Mouse (Mus musculus) 3T3-L1 (cell line): ENCODE measurements at regions not wholly inside any gene's neighbourhood (a gene's known extent, or its start where the extent isn't known, plus 50 kb on each side); places are given as distances from the start of the nearest gene placed in this dataset.
A peak's percentile ranks its signal among the peaks of the same experiment; 100 is the strongest.

Source experiments
- DNase-seq: peaks from one replicate; pipeline ENCODE4 v3.0.0-alpha.2; 2015; ENCODE audit warnings: low read depth, low spot score

- peak; percentile 8 for DNase-seq
Observed at GRCm38 (mm10) chr16:76591956-76592768, 218.5 kb upstream of the Nrip1 start.

GRCm38 (mm10) chr16:76589791-76590190 is 216.2 kb upstream of the Nrip1 start:
- no peak for DNase-seq

- no peak for DNase-seq
Observed at GRCm38 (mm10) chr16:76577206-76577605, 203.6 kb upstream of the Nrip1 start.

- peak; percentile 27 for DNase-seq
Observed at GRCm38 (mm10) chr16:76575281-76575680, 201.7 kb upstream of the Nrip1 start.

GRCm38 (mm10) chr16:76566220-76566619 is 192.6 kb upstream of the Nrip1 start:
- DNase-seq: no peak

GRCm38 (mm10) chr16:76554846-76555245 is 181.2 kb upstream of the Nrip1 start:
- no peak for DNase-seq

- no peak for DNase-seq
Observed at GRCm38 (mm10) chr16:76549628-76550027, 176.0 kb upstream of the Nrip1 start.

GRCm38 (mm10) chr16:76547087-76547486 is 173.5 kb upstream of the Nrip1 start:
- no peak for DNase-seq

- no peak for DNase-seq
Observed at GRCm38 (mm10) chr16:76546632-76547031, 173.0 kb upstream of the Nrip1 start.

- no peak for DNase-seq
Observed at GRCm38 (mm10) chr16:76545942-76546341, 172.3 kb upstream of the Nrip1 start.

- DNase-seq: no peak
Observed at GRCm38 (mm10) chr16:76544972-76545371, 171.3 kb upstream of the Nrip1 start.

- DNase-seq: peak; percentile 46
Observed at GRCm38 (mm10) chr16:76540964-76541363, 167.3 kb upstream of the Nrip1 start.

GRCm38 (mm10) chr16:76540328-76540923 is 166.8 kb upstream of the Nrip1 start:
- DNase-seq: peak; percentile 21

- peak; percentile 79 for DNase-seq
Observed at GRCm38 (mm10) chr16:76539669-76540068, 166.0 kb upstream of the Nrip1 start.

- DNase-seq: no peak
Observed at GRCm38 (mm10) chr16:76537871-76538270, 164.2 kb upstream of the Nrip1 start.

- DNase-seq: no peak
Observed at GRCm38 (mm10) chr16:76532928-76533217, 159.2 kb upstream of the Nrip1 start.

- DNase-seq: no peak
Observed at GRCm38 (mm10) chr16:76532142-76532927, 158.7 kb upstream of the Nrip1 start.

GRCm38 (mm10) chr16:76530886-76531285 is 157.3 kb upstream of the Nrip1 start:
- DNase-seq: no peak

- DNase-seq: peak; percentile 36
Observed at GRCm38 (mm10) chr16:76529613-76530012, 156.0 kb upstream of the Nrip1 start.

- no peak for DNase-seq
Observed at GRCm38 (mm10) chr16:76527106-76527949, 153.7 kb upstream of the Nrip1 start.

- DNase-seq: no peak
Observed at GRCm38 (mm10) chr16:76525563-76525962, 151.9 kb upstream of the Nrip1 start.

- no peak for DNase-seq
Observed at GRCm38 (mm10) chr16:76524921-76525320, 151.3 kb upstream of the Nrip1 start.
